Mouse (Mus musculus) intestine, embryonic 14.5 days (tissue): Measurements from ENCODE around the gene Ak9. TPM values are rescaled to one million over a fixed set of nuclear protein-coding genes. Genes with fewer than 3 reads are reported as not detected.

Experiments
- ATAC-seq: fragments of 200-750 bp; cut with Nextera tagmentation; replicated peaks from 2 replicates; pipeline ENCODE4 v1.8.0; 2017; ENCODE audit warnings: low read depth, moderate number of reproducible peaks, moderate TSS enrichment, moderate library complexity; ENCODE audit not compliant: low FRiP score, low TSS enrichment
- DNase-seq: peaks from one replicate; pipeline ENCODE4 v3.0.0-alpha.2; 2018; ENCODE audit warnings: low spot score
- H3K27ac ChIP-seq: fragments of 300-500 bp; sonication (generic); 2 replicates; pipeline ENCODE4 v1.5.1; 2014; ENCODE audit warnings: low read depth, mild to moderate bottlenecking, control low read depth
- H3K27me3 ChIP-seq: fragments of 300-500 bp; sonication (generic); replicated peaks from 2 replicates; pipeline ENCODE4 v1.6.1; 2014; ENCODE audit warnings: low read length, control low read depth; ENCODE audit not compliant: control insufficient read depth, insufficient read depth
- H3K36me3 ChIP-seq: fragments of 300-500 bp; sonication (generic); 2 replicates; pipeline ENCODE4 v1.6.1; 2014; ENCODE audit warnings: low read length, control low read depth; ENCODE audit not compliant: control insufficient read depth, insufficient read depth
- H3K4me1 ChIP-seq: fragments of 300-500 bp; sonication (generic); replicated peaks from 2 replicates; pipeline ENCODE4 v1.6.1; 2014; ENCODE audit warnings: low read length, control low read depth, mixed read lengths; ENCODE audit not compliant: control insufficient read depth, insufficient read depth
- H3K4me2 ChIP-seq: fragments of 300-500 bp; sonication (generic); 2 replicates; pipeline ENCODE4 v1.6.1; 2014; ENCODE audit warnings: low read length
- H3K4me3 ChIP-seq: fragments of 300-500 bp; sonication (generic); 2 replicates; pipeline ENCODE4 v1.5.1; 2014; ENCODE audit warnings: low read depth, low read length, control low read depth, mixed read lengths
- H3K9ac ChIP-seq: fragments of 300-500 bp; sonication (generic); 2 replicates; pipeline ENCODE4 v1.6.1; 2014; ENCODE audit warnings: mild to moderate bottlenecking, low read length
- H3K9me3 ChIP-seq: fragments of 300-500 bp; sonication (generic); 2 replicates; pipeline ENCODE4 v1.6.1; 2016; ENCODE audit warnings: low read length, control low read depth; ENCODE audit not compliant: control insufficient read depth
- WGBS: fragments of 180-500 bp; shearing (Covaris S2); extraction: QIAGEN DNeasy Blood & Tissue Kit; methylation state at CpG from one replicate; pipeline ENCODE4 v1.1.7; 2014; 5-methylcytosine and 5-hydroxymethylcytosine counted together
- polyA plus RNA-seq: library from polyadenylated mRNA; unstranded; fragments of >200 nt; fragmentation: Nextera tagmentation; extraction: Ambion mirVana; gene quantifications from 2 replicates; pipeline ENCODE4 v1.2.1, GENCODE M21; 2014

Gene Ak9
- polyA plus RNA-seq, 1 experiment from 2014 or later: 0.03 TPM

DNA sequence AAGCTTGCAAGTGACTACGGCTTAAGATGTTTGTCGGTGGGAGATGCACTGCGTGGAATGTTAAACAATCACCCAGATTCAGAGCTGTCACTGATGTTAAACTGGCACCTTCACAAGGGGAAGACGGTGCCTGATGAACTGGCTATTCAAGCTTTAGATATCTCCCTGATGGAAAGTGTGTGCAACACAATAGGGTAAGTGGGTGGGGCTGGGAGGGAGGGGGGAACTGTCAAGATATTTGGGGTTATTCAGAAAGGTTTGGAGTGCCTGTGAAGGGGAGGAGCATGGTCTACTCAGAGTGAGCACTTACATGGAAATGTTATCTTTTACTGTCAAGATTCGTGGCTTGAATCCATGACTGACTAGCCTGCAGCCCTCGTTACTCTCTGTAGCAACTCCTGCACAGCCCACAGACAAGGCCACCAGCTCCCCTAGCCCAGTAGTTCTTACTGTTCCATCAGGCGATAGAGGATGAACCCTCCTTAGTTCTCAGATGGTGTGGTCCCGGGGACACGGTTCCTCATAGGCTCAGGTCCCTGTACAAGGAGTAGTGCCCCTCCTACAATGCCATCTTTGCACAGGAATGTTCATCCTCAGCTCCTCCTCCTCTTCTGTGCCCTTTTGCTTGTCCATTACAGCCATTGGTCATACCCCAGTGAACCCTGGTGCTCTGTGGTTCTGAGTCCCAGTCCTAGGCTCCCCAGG is 116.9 kb downstream of the Ak9 start:
- 68% methylated on average over 9 of the region's 9 CpGs for WGBS
- Histone ChIP-seq H3K9me3 (peaks cover 6% of the 10 kb centered on the region; the same call in 1 of the 2 replicates), H3K4me2 (no peak overlapping the region), H3K4me3 (no peak overlapping the region), H3K27ac (no peak overlapping the region), H3K27me3 (no peaks in the 10 kb centered on the region), H3K9ac (no peak overlapping the region), H3K36me3 (no peaks in the 10 kb centered on the region), H3K4me1 (no peaks in the 10 kb centered on the region)
- no peak for ATAC-seq
- no peak for DNase-seq

DNA sequence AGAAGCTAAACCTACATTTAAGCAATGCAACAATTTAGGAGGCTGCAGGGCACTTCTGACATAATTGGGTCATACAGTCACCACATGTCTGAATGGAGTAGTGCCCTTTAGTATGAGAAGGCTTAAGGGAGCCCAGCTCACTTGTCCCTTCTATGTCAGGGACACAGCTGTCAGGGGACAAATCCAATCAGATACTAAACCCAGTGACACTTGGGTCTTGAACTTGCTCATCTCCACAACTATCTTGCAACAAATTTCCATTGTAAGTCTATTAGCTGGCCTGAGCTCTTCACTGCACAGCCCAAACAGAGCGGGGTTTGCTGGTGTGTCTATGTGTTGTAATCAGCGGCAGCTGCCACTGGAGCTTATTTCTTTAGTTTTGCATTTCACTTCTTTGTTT is 119.9 kb downstream of the Ak9 start:
- H3K9ac ChIP-seq: no peak overlapping the region
- ATAC-seq (no peak), DNase-seq (no peak)
- 92% methylated on average over 2 of the region's 2 CpGs for WGBS
- no peaks in the 10 kb centered on the region for H3K27me3 ChIP-seq
- no peaks in the 10 kb centered on the region for H3K36me3 ChIP-seq
- no peak overlapping the region for H3K4me3 ChIP-seq
- H3K4me2 ChIP-seq: no peak overlapping the region
- no peaks in the 10 kb centered on the region for H3K9me3 ChIP-seq
- no peak overlapping the region for H3K27ac ChIP-seq
- no peaks in the 10 kb centered on the region for H3K4me1 ChIP-seq

DNA sequence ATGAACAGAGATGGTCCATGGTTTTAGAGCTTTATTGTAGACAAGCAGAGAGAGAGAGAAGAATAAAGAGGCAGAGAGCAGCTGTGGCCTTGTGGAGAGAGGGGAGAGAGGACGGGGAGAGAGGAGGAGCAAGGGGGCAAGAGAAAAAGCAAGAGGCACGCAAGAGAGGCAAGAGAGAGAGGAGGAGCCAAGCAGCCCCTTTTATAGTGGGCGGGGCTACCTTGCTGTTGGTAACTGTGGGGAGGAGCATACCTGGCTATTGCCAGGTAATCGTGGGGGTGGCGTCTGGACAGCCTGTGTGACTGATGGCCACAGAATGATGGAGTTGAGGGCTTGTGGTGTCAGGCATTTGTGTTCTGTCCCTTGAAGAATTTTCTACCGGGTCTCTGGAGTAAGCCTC is 122.6 kb downstream of the Ak9 start:
- Histone ChIP-seq H3K4me3 (no peak overlapping the region), H3K27me3 (no peaks in the 10 kb centered on the region), H3K4me1 (no peaks in the 10 kb centered on the region), H3K9me3 (no peaks in the 10 kb centered on the region), H3K27ac (no peak overlapping the region), H3K9ac (no peak overlapping the region), H3K36me3 (no peaks in the 10 kb centered on the region), H3K4me2 (no peak overlapping the region)
- WGBS: 51% methylated on average over 6 of the region's 6 CpGs
- ATAC-seq: no peak
- DNase-seq: no peak

DNA sequence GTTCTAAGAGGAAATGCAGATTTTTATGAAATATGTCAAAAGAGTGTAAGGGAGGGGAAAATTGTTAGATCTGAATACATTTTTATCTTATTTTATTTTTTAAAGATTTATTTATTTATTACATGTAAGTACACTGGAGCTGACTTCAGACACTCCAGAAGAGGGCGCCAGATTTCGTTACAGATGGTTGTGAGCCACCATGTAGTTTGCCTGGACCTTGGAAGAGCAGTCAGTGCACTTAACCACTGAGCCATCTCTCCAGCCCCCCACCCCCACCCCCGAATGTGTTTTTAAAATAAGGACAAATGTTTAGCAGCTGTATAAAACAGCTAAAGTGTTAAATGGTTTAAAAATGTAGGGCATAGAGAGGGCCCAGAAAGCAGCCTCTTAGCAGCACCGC is 130.8 kb downstream of the Ak9 start:
- Histone ChIP-seq H3K27ac (no peak overlapping the region), H3K4me3 (no peak overlapping the region), H3K9me3 (no peaks in the 10 kb centered on the region), H3K36me3 (no peaks in the 10 kb centered on the region), H3K4me2 (no peak overlapping the region), H3K9ac (no peak overlapping the region), H3K4me1 (no peaks in the 10 kb centered on the region), H3K27me3 (peaks cover 4% of the 10 kb centered on the region; the same call in 1 of the 2 replicates)
- ATAC-seq (no peak), DNase-seq (no peak)
- 26% methylated on average over 4 of the region's 4 CpGs for WGBS

DNA sequence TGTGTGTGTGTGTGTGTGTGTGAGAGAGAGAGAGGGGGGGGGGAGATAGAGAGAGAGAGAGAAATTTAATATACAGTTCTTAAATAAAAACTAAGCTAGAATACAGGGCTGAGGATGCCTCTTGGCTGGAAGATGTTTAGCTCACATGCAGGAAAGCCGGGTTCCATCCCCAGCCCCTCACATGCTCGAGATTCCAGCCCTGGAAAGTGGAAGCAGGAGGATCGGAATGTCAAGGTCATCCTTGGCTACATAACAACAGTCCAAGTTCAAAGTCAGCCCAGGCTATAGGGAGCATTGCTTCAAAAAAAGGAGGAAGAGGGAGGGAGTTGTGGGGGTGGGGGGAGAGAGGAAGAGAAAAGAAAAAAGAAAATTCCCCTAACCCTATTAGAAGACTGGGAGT is 131.4 kb downstream of the Ak9 start:
- no peaks in the 10 kb centered on the region for H3K36me3 ChIP-seq
- no peak for ATAC-seq
- 25% methylated on average over 3 of the region's 3 CpGs for WGBS
- no peak for DNase-seq
- H3K9me3 ChIP-seq: no peaks in the 10 kb centered on the region
- peaks cover 4% of the 10 kb centered on the region; the same call in 1 of the 2 replicates for H3K27me3 ChIP-seq
- no peak overlapping the region for H3K4me2 ChIP-seq
- no peak overlapping the region for H3K27ac ChIP-seq
- H3K9ac ChIP-seq: no peak overlapping the region
- H3K4me3 ChIP-seq: no peak overlapping the region
- no peaks in the 10 kb centered on the region for H3K4me1 ChIP-seq

DNA sequence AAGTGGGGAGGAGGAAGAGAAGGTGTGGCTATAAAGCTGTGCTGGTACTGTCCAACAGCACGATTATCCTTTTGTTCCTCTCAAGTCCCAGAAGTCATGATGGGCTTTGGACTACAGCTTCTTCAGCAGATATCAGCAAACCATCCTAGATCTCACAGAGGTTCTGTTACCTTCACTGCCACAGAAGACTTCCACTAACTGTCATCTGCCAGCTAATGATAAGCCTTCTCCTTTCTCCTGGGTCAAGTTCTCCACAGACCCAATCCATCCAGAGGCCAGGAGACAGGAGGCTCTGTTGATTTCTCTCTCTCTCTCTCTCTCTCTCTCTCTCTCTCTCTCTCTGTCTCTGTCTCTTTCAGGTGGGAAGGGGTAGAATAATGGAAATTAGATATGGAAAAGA is 144.4 kb downstream of the Ak9 start:
- H3K9ac ChIP-seq: no peak overlapping the region
- no peaks in the 10 kb centered on the region for H3K27me3 ChIP-seq
- H3K4me3 ChIP-seq: no peak overlapping the region
- 76% methylated on average over 1 of the region's 1 CpGs for WGBS
- peaks cover 9% of the 10 kb centered on the region for H3K4me1 ChIP-seq
- no peak for DNase-seq
- peaks cover 10% of the 10 kb centered on the region for H3K36me3 ChIP-seq
- ATAC-seq: no peak
- no peak overlapping the region for H3K27ac ChIP-seq
- no peaks in the 10 kb centered on the region for H3K9me3 ChIP-seq
- no peak overlapping the region for H3K4me2 ChIP-seq

DNA sequence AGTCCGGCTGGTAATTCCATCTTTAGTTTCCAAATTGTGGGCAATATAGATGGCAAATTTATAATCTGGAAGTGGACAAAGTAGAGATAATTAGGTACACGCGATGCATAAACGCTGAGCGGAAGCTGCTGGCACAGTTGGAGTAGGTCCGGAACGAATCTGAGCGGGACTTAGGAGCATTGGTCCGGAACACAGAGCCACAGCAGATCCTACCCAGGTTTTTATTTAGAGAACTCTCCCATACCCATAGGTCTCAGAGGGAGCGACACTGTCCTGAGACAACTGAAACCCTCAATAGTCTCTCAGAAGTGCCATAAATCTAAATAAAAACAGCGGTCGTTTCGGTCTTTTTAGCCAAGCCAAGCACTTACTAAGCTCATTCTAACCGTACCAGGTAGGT is 145.9 kb downstream of the Ak9 start:
- H3K36me3 ChIP-seq: peaks cover 22% of the 10 kb centered on the region
- ATAC-seq: peak; percentile 61
- H3K27me3 ChIP-seq: no peaks in the 10 kb centered on the region
- H3K9ac ChIP-seq: peak overlapping the region; percentile 84
- peak overlapping the region; percentile 73; the same call in 1 of the 2 replicates for H3K27ac ChIP-seq
- no peaks in the 10 kb centered on the region for H3K9me3 ChIP-seq
- H3K4me2 ChIP-seq: peak overlapping the region; percentile 88
- peaks cover 9% of the 10 kb centered on the region for H3K4me1 ChIP-seq
- peak overlapping the region; percentile 86 for H3K4me3 ChIP-seq
- no peak for DNase-seq
- WGBS: 15% methylated on average over 14 of the region's 14 CpGs

DNA sequence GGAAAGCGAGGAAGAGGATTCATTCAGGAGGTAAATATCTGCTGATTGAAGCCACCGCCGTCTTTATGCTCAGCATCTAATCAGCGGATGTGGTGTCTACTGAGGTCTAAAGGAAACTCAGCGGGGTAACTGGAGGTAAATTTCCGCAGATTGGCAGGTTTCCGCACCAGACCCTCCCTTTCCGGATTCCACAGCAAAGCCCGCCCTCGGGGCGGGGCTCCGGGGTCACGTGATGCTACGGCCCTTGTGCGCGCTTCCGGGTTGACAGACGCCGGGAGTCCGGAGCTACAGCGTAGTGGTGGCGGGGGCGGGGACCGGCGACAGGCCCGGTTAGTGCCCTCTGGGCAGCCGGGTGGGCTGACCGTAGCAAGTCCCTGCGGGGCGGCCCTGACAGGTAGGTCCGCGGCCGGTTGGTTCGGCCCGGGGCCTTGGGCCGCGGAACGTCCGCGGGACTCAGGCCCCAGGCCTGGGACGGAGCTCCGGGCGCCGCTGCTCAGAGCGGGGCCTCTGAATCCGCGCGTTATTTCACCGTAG is 146.4 kb downstream of the Ak9 start, which contains the start of gene Zbtb24:
TSS of gene Zbtb24 (plus strand) at position 247 of the 534 bp plus-strand sequence.
- peak; percentile 94 for ATAC-seq

More for the DNA sequence above, 146.4 kb downstream of the Ak9 start, which contains the start of gene Zbtb24:
- Histone ChIP-seq H3K27me3 (no peaks in the 10 kb centered on the region), H3K27ac (peak within 1 kb of the TSS; percentile 73), H3K9ac (peak within 1 kb of the TSS; percentile 84), H3K4me3 (peak within 1 kb of the TSS; percentile 86), H3K4me2 (peak within 1 kb of the TSS; percentile 88), H3K4me1 (peaks cover 9% of the 10 kb centered on the region), H3K9me3 (no peaks in the 10 kb centered on the region), H3K36me3 (peaks cover 25% of the 10 kb centered on the region)
- WGBS: under 1% methylated on average over 49 of the region's 49 CpGs
- DNase-seq: peak; percentile 98
